Mouse (Mus musculus) olfactory bulb, adult 2 months (tissue): ENCODE data around the gene Erc1.

Experiments used
- CTCF ChIP-seq: fragments of 200-500 bp; IDR thresholded peaks from 2 replicates; pipeline ENCODE4 v1.5.1; 2012; ENCODE audit warnings: low read depth, mild to moderate bottlenecking, low read length, moderate library complexity; ENCODE audit not compliant: insufficient read depth
- POLR2A ChIP-seq: fragments of 200-500 bp; IDR thresholded peaks from 2 replicates; pipeline ENCODE4 v1.6.1; 2012; ENCODE audit warnings: mild to moderate bottlenecking, low read depth, low read length, moderate library complexity; ENCODE audit not compliant: insufficient read depth

GRCm38 (mm10) chr6:119855471-119855870 lies 7.5 kb upstream of the Erc1 start:
- TF ChIP-seq CTCF, result no peak
- no peak for TF ChIP-seq POLR2A
